Mouse (Mus musculus): Measurements from ENCODE around the gene Rab3ip. TPM values are rescaled to one million over a fixed set of nuclear protein-coding genes. Genes with fewer than 3 reads are reported as not detected.

Rab3ip gene
- total RNA-seq, 2 experiments from 2014 or later = 8.0 to 13.5 TPM

GRCm38 (mm10) chr10:116964084-116964483 is 13.5 kb upstream of the Rab3ip start:
- ATAC-seq (replicated peaks; ENCODE audit: low FRiP score, low TSS enrichment, poor library complexity, severe bottlenecking) = no peak

GRCm38 (mm10) chr10:116962803-116963202 is 12.2 kb upstream of the Rab3ip start:
- no peak for ATAC-seq (replicated peaks; ENCODE audit: low FRiP score, low TSS enrichment, poor library complexity, severe bottlenecking)

- ATAC-seq (replicated peaks; ENCODE audit: low FRiP score, low TSS enrichment, poor library complexity, severe bottlenecking) = no peak
Measured at GRCm38 (mm10) chr10:116962152-116962551, 11.6 kb upstream of the Rab3ip start.

- ATAC-seq (replicated peaks; ENCODE audit: low FRiP score, low TSS enrichment, poor library complexity, severe bottlenecking) = no peak
Measured at GRCm38 (mm10) chr10:116957867-116958551, 7.4 kb upstream of the Rab3ip start.

GRCm38 (mm10) chr10:116956483-116957158 is 6.1 kb upstream of the Rab3ip start:
- no peak for ATAC-seq (replicated peaks; ENCODE audit: low FRiP score, low TSS enrichment, poor library complexity, severe bottlenecking)

GRCm38 (mm10) chr10:116955191-116955590 is 4.6 kb upstream of the Rab3ip start:
- no peak for ATAC-seq (replicated peaks; ENCODE audit: low FRiP score, low TSS enrichment, poor library complexity, severe bottlenecking)

- no peak for ATAC-seq (replicated peaks; ENCODE audit: low FRiP score, low TSS enrichment, poor library complexity, severe bottlenecking)
Measured at GRCm38 (mm10) chr10:116950886-116951285, 317 bp upstream of the Rab3ip start.

- ATAC-seq (replicated peaks; ENCODE audit: low FRiP score, low TSS enrichment, poor library complexity, severe bottlenecking) = peak; percentile 39; the same call in 1 of the 2 replicates
Measured at GRCm38 (mm10) chr10:116949111-116950008, 1.2 kb downstream of the Rab3ip start.

- ATAC-seq (replicated peaks; ENCODE audit: low FRiP score, low TSS enrichment, poor library complexity, severe bottlenecking) = no peak
Measured at GRCm38 (mm10) chr10:116948414-116948813, 2.2 kb downstream of the Rab3ip start.

- no peak for ATAC-seq (replicated peaks; ENCODE audit: low FRiP score, low TSS enrichment, poor library complexity, severe bottlenecking)
Measured at GRCm38 (mm10) chr10:116944940-116945339, 5.6 kb downstream of the Rab3ip start.

- no peak for ATAC-seq (replicated peaks; ENCODE audit: low FRiP score, low TSS enrichment, poor library complexity, severe bottlenecking)
Measured at GRCm38 (mm10) chr10:116944144-116944543, 6.4 kb downstream of the Rab3ip start.

- peak; percentile 72 for ATAC-seq (replicated peaks; ENCODE audit: low FRiP score, low TSS enrichment, poor library complexity, severe bottlenecking)
Measured at GRCm38 (mm10) chr10:116943025-116943424, 7.5 kb downstream of the Rab3ip start.

GRCm38 (mm10) chr10:116935028-116935427 is 15.5 kb downstream of the Rab3ip start:
- ATAC-seq (replicated peaks; ENCODE audit: low FRiP score, low TSS enrichment, poor library complexity, severe bottlenecking) = no peak

GRCm38 (mm10) chr10:116933794-116934193 is 16.8 kb downstream of the Rab3ip start:
- no peak for ATAC-seq (replicated peaks; ENCODE audit: low FRiP score, low TSS enrichment, poor library complexity, severe bottlenecking)

- ATAC-seq (replicated peaks; ENCODE audit: low FRiP score, low TSS enrichment, poor library complexity, severe bottlenecking) = no peak
Measured at GRCm38 (mm10) chr10:116932418-116932817, 18.2 kb downstream of the Rab3ip start.

- ATAC-seq (replicated peaks; ENCODE audit: low FRiP score, low TSS enrichment, poor library complexity, severe bottlenecking) = no peak
Measured at GRCm38 (mm10) chr10:116931497-116932179, 18.9 kb downstream of the Rab3ip start.

GRCm38 (mm10) chr10:116930936-116931335 is 19.6 kb downstream of the Rab3ip start:
- peak; percentile 39 for ATAC-seq (replicated peaks; ENCODE audit: low FRiP score, low TSS enrichment, poor library complexity, severe bottlenecking)

GRCm38 (mm10) chr10:116930506-116930905 is 20.1 kb downstream of the Rab3ip start:
- ATAC-seq (replicated peaks; ENCODE audit: low FRiP score, low TSS enrichment, poor library complexity, severe bottlenecking) = peak; percentile 83

- ATAC-seq (replicated peaks; ENCODE audit: low FRiP score, low TSS enrichment, poor library complexity, severe bottlenecking) = no peak
Measured at GRCm38 (mm10) chr10:116928826-116929225, 21.7 kb downstream of the Rab3ip start.
